Mouse (Mus musculus) kidney, adult 9 months (tissue): ENCODE results near the gene Gm17267.
"Not testable (repeated sequence)": the region's sequence is repeated elsewhere in the genome, so short reads cannot be mapped to it uniquely, and the experiment has no call there.

Experiments used
- DNase-seq: peaks from one replicate; pipeline ENCODE4 v3.0.0; 2022

Gm17267 gene

DNA sequence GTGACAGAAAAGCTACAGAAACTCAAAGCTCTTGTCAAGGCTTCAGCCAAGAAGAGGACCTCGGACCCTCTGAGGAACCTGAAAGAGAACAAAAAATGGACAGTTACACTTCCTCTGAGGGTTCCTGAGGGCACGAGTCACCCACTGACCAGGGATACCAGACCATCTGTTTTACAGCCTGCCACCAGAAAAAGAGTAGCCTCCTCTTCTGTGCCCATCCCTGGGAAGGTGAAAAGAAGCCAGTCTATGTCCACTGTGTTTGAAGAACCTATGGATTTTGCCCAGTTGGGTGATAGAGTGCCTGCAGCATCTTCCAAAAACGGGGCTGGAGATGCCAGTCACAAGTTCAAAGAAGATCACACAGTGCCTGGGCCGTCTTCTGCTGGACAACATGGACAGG is at the start of gene Gm17267:
Gene Gm17267 (plus strand): TSS at position 301 of the 400 bp plus-strand sequence.
- DNase-seq: not testable (repeated sequence)
